Mouse (Mus musculus) kidney, postnatal 0 days (tissue): ENCODE results near the gene Bnip2. TPM values are rescaled to one million over a fixed set of nuclear protein-coding genes. Genes with fewer than 3 reads are reported as not detected.
A peak's percentile ranks its signal among the peaks of the same experiment; 100 is the strongest.
"Not testable (repeated sequence)": the region's sequence is repeated elsewhere in the genome, so short reads cannot be mapped to it uniquely, and the experiment has no call there.

Experiments used
- ATAC-seq: fragments of 200-750 bp; cut with Nextera tagmentation; replicated peaks from 2 replicates; pipeline ENCODE4 v1.8.0; 2017; ENCODE audit warnings: low read depth, moderate number of reproducible peaks, moderate TSS enrichment, moderate library complexity; ENCODE audit not compliant: low FRiP score
- DNase-seq: peaks from one replicate; pipeline ENCODE4 v3.0.0-alpha.2; 2016; ENCODE audit warnings: low spot score
- H3K27ac ChIP-seq: fragments of 300-500 bp; sonication (generic); 2 replicates; pipeline ENCODE4 v1.5.1; 2014; ENCODE audit warnings: mild to moderate bottlenecking
- H3K27me3 ChIP-seq: fragments of 300-500 bp; sonication (generic); 2 replicates; pipeline ENCODE4 v1.6.1; 2014; ENCODE audit warnings: low read length, mixed read lengths; ENCODE audit not compliant: insufficient read depth
- H3K36me3 ChIP-seq: fragments of 300-500 bp; sonication (generic); 2 replicates; pipeline ENCODE4 v1.6.1; 2014; ENCODE audit warnings: low read length, mixed read lengths; ENCODE audit not compliant: insufficient read depth
- H3K4me1 ChIP-seq: fragments of 300-500 bp; sonication (generic); replicated peaks from 2 replicates; pipeline ENCODE4 v1.6.1; 2014; ENCODE audit warnings: antibody characterized with exemption, low read length, mixed read lengths; ENCODE audit not compliant: insufficient read depth
- H3K4me2 ChIP-seq: fragments of 300-500 bp; sonication (generic); 2 replicates; pipeline ENCODE4 v1.6.1; 2014; ENCODE audit warnings: mild to moderate bottlenecking, low read length, moderate library complexity, mixed read lengths
- H3K4me3 ChIP-seq: fragments of 300-500 bp; sonication (generic); replicated peaks from 2 replicates; pipeline ENCODE4 v1.5.1; 2014; ENCODE audit warnings: low read depth, low read length
- H3K9ac ChIP-seq: fragments of 300-500 bp; sonication (generic); 2 replicates; pipeline ENCODE4 v1.6.1; 2014; ENCODE audit warnings: low read depth, low read length
- H3K9me3 ChIP-seq: fragments of 300-500 bp; sonication (generic); replicated peaks from 2 replicates; pipeline ENCODE4 v1.6.1; 2016; ENCODE audit warnings: low read length, inconsistent platforms, mixed read lengths
- CTCF ChIP-seq: IDR thresholded peaks from 2 replicates; pipeline ENCODE4 v1.5.1; 2016; ENCODE audit warnings: antibody characterized with exemption, low read depth, mild to moderate bottlenecking, moderate library complexity
- WGBS: fragments of 180-500 bp; shearing (Covaris S2); extraction: QIAGEN DNeasy Blood & Tissue Kit; methylation state at CpG from one replicate; pipeline ENCODE4 v1.1.7; 2014; 5-methylcytosine and 5-hydroxymethylcytosine counted together
- polyA plus RNA-seq: library from polyadenylated mRNA; unstranded; fragments of >200 nt; fragmentation: Nextera tagmentation; extraction: Ambion mirVana; gene quantifications from 2 replicates; pipeline ENCODE4 v1.2.1, GENCODE M21; 2015

Bnip2 gene
- polyA plus RNA-seq, 1 experiment from 2014 or later: 88.9 TPM

DNA sequence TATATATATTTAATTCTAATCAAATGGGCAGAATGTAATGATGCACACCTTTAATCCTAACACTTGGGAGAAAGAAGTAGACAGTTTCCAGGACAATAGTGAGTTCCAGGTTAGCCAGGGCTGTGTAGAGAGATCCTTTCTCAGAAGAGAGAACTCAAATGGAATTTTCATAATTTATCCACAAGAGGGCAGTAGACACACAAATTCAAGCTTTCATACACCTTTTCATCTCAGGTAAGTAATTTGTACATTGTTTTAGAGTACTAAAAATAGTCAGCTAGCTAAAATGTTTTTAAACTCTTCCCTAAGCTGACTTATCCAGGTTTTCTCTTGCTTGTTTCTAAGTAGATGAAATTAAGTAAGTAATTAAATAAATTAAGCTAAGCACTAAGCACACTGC, 29.6 kb downstream of the Bnip2 start:
- Histone ChIP-seq H3K36me3 (peaks cover 8% of the 10 kb centered on the region; the same call in 1 of the 2 replicates), H3K27ac (no peak overlapping the region), H3K9me3 (no peaks in the 10 kb centered on the region), H3K9ac (no peak overlapping the region), H3K4me1 (peaks cover 5% of the 10 kb centered on the region; the same call in 1 of the 2 replicates), H3K27me3 (no peaks in the 10 kb centered on the region), H3K4me2 (no peak overlapping the region), H3K4me3 (no peak overlapping the region)
- ATAC-seq (no peak), DNase-seq (peak; percentile 65)
- TF ChIP-seq CTCF: peak; percentile 75

DNA sequence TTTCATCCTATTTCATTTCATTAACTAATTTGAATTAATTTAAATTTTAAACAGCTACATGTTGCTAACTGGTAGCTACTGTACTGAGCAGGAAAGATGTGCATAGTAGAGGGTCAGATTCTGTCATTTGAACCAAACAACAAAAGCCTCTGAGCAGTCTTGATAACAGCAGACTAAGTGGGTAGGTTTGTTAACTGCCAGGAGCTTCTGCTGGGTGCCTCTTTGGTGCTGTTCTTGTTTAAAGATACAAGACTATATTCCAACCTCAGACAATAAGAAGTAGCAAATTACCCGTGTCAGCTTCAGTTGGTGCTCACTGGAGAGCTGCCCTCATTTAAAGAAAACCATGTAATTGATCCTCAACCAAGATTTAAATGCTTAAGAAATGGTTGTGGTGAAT, 32.3 kb downstream of the Bnip2 start:
- ATAC-seq: no peak
- no peak for DNase-seq
- no peak overlapping the region for H3K9ac ChIP-seq
- peaks cover 8% of the 10 kb centered on the region; the same call in 1 of the 2 replicates for H3K36me3 ChIP-seq
- H3K27me3 ChIP-seq: no peaks in the 10 kb centered on the region
- H3K4me2 ChIP-seq: no peak overlapping the region
- no peak overlapping the region for H3K4me3 ChIP-seq
- no peaks in the 10 kb centered on the region for H3K4me1 ChIP-seq
- no peaks in the 10 kb centered on the region for H3K9me3 ChIP-seq
- TF ChIP-seq CTCF: no peak
- 59% methylated on average over 1 of the region's 1 CpGs for WGBS
- no peak overlapping the region for H3K27ac ChIP-seq

DNA sequence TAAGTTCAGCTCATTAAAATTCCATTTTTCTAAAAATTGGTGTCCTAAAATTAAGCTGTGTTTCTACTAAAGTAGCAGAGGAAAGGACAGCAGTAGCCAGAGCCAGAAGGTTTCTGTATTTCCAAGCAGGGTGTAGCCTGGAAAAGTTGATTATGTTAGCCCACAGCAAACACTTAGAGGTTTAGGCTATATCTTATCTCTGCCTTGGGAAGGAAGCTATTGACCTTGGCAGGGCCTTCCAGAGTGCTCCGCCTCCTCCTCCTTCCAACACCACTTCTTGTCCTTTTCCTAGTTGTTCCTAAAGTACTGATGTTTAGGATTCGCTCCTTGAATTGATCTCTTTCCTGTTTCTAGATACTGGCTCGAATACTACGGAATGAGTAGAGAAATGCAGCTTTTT, 32.8 kb downstream of the Bnip2 start:
- H3K27me3 ChIP-seq: no peaks in the 10 kb centered on the region
- no peak for TF ChIP-seq CTCF
- no peak overlapping the region for H3K4me3 ChIP-seq
- H3K27ac ChIP-seq: no peak overlapping the region
- no peak for DNase-seq
- WGBS: 95% methylated on average over 4 of the region's 4 CpGs
- H3K4me1 ChIP-seq: no peaks in the 10 kb centered on the region
- H3K36me3 ChIP-seq: peaks cover 8% of the 10 kb centered on the region; the same call in 1 of the 2 replicates
- H3K9me3 ChIP-seq: no peaks in the 10 kb centered on the region
- ATAC-seq: no peak
- no peak overlapping the region for H3K9ac ChIP-seq
- H3K4me2 ChIP-seq: no peak overlapping the region

DNA sequence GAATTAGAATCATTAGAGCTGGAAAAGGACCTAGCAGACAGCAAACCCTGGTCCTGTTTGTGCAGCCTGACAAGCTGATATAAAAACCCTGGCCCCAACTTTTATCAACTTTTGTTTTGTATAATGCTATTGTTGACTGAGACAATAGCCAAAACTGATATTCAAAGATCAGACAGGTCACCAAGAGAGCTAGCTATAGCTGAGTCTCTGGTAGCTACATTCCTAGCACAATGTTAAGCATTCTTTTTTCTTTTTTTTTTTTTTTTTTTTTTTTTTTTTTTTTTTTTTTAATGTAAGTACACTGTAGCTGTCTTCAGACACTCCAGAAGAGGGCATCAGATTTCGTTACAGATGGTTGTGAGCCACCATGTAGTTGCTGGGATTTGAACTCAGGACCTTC, 34.3 kb downstream of the Bnip2 start:
- H3K27ac ChIP-seq, H3K4me2 ChIP-seq, DNase-seq, H3K9me3 ChIP-seq, H3K9ac ChIP-seq, H3K4me1 ChIP-seq, H3K4me3 ChIP-seq, H3K27me3 ChIP-seq, ATAC-seq, H3K36me3 ChIP-seq: not testable (repeated sequence)
- 58% methylated on average over 1 of the region's 1 CpGs for WGBS

DNA sequence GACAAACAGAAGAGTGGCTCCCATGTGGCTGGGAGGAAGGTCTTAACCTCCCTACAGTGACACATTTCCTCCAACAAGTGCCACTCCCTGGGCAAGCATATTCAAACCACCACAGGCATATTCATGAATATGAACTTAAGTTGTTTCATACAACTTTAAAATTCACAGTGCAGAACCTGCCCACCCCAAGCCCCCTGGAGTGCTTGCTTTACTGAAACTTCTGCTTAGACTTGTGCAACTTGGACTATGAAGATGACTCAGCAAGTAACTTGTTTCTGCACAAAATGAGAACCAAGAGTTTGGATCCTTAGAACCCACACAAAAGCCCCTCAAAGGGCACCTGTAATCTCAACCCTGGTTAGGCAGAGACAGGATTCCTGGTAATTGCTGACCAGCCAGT, 35.4 kb downstream of the Bnip2 start:
- H3K9me3 ChIP-seq: no peaks in the 10 kb centered on the region
- H3K9ac ChIP-seq: no peak overlapping the region
- H3K27ac ChIP-seq: no peak overlapping the region
- DNase-seq: no peak
- H3K4me3 ChIP-seq: no peak overlapping the region
- H3K36me3 ChIP-seq: peaks cover 5% of the 10 kb centered on the region; the same call in 1 of the 2 replicates
- no peak overlapping the region for H3K4me2 ChIP-seq
- ATAC-seq: no peak
- H3K4me1 ChIP-seq: no peaks in the 10 kb centered on the region
- TF ChIP-seq CTCF: no peak
- H3K27me3 ChIP-seq: no peaks in the 10 kb centered on the region

DNA sequence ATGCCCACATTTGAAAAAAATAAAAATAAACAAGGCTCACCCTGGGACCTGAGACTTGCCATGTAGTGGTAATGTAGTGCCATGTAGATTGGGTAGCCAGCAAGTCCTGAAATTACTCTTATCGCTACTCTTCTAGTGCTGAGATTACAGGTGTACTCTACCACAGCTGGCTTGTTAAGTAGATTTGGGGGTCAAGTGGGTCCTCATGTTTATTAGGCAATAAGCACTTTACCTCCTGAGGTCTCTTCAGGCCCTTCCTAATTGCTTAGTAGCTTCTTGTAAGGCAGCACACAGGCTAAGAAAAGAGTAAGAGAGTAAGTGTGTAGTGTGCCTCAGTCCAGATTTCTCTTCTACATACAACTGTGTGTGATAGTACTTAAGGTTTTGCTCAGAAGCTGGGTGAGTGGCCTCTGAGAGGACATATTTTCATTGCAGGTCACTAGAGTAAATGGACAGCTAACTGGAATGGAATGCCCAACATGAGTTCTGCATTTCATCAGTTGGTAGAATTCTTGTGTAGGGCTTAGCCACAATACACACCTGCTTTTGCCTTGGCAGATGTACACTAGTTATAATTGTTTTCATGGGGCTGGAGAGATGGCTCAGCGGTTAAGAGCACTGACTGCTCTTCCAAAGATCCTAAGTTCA, 36.2 kb downstream of the Bnip2 start:
- TF ChIP-seq CTCF: no peak
- no peak for DNase-seq
- Histone ChIP-seq H3K9ac (no peak overlapping the region), H3K36me3 (peaks cover 5% of the 10 kb centered on the region; the same call in 1 of the 2 replicates), H3K4me3 (no peak overlapping the region), H3K27ac (no peak overlapping the region), H3K4me1 (no peaks in the 10 kb centered on the region), H3K27me3 (no peaks in the 10 kb centered on the region), H3K4me2 (no peak overlapping the region), H3K9me3 (no peaks in the 10 kb centered on the region)
- WGBS: 93% methylated on average over 2 of the region's 2 CpGs
- ATAC-seq: no peak

DNA sequence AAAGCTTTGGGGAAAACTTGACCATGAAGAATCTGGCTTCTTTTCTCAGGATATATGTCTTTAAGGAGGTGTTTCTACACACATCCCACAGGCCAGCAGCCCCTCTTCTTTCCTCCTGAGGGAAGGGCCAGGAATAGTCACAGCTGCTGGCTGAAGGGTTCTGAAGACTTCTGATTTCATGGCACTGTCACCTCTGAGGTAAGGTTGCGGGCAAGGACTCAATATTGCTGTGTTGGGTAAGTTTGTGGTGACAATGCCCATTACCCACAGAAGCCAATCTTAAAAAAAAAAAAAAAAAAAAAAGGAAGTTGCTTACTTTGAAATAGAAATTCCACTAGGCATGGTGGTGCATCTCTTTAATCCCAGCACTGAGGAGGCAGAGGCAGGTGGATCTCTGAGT, 42.9 kb downstream of the Bnip2 start:
- ATAC-seq (no peak), DNase-seq (no peak)
- no peaks in the 10 kb centered on the region for H3K27me3 ChIP-seq
- H3K4me2 ChIP-seq: no peak overlapping the region
- no peak for TF ChIP-seq CTCF
- H3K9ac ChIP-seq: no peak overlapping the region
- 88% methylated on average over 1 of the region's 1 CpGs for WGBS
- H3K27ac ChIP-seq: no peak overlapping the region
- H3K4me1 ChIP-seq: peaks cover 4% of the 10 kb centered on the region; the same call in 1 of the 2 replicates
- no peak overlapping the region for H3K4me3 ChIP-seq
- no peaks in the 10 kb centered on the region for H3K36me3 ChIP-seq
- H3K9me3 ChIP-seq: no peaks in the 10 kb centered on the region
